Mouse (Mus musculus) lung, postnatal 36 days (tissue): ENCODE measurements around the gene Gsdme.

ENCODE experiments used
- DNase-seq: peaks from one replicate; pipeline ENCODE4 v3.0.0; 2022; ENCODE audit warnings: mixed read lengths

Gsdme gene

DNA sequence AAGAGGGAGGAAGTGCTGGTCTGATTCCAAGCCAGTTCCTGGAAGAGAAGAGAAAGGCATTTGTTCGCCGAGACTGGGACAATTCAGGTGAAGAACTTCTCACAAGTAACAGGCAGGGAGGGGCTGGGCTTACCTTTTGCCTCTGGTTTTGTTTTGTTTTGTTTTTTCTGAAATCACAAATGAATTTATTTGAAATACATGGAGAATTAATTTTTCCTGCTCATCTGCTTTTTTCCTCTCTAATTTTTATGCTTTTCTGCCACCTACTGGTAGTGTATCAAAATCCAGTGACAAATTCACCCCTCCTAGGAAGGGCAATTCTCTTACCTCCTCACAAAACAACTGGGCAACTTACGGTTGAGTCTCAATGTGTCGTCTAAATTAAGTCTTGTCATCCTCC is 83.5 kb downstream of the Gsdme start:
- peak; percentile 15 for DNase-seq

DNA sequence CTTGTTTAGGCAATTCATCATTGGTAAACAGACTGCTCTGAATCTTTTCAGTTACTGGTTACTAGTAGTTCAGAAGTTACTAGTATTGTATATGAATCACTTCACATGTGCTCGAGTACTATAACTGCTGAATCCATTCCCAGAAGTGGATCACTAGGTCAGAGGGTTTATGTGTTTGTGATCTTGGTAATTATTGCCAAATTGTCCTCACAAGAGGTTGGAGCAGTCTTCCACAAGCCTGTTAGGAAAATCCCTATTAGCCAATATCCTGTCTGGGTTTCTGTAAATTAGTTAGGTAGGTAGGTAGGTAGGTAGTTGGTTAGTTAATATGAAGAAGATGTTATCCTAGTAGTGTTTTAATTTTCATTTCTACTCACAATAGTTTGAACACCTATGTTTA is 87.9 kb downstream of the Gsdme start:
- DNase-seq = no peak

DNA sequence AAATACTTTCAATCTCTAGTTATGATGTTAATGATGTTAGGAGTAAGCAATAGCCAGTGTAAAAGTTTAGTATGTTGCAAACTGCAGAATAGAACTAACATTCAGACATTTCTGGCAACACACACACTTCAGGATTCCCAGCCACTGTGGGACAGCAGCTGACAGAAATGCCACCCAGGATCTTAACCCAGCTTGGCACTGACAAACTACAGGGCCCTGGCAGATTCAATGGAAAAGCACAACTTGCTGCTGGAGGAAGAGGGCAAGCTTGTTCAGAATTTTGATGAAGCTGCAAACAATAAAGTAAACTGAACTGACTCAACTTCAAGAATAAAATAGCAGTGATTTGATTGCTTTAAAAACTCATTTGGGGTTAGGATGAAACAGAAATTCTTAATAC is 93.9 kb downstream of the Gsdme start:
- DNase-seq = no peak

DNA sequence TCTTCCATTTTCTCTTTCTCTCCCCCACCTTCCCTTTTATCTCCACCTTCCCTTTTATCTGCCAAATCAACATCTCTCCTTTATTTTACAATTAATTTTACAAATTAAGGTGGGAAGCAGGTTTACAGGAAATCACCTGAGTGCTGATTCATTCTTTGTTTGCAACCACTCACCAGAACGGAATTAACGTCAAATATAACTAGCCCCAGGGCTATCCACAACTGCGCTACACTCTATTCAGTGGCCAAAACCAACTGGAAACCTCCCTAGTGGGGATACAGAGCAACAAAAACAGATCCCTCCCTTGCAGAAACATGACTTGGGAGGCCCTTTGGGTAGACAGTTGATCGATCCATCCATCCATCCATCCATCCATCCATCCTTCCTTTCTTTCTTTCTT is 94.8 kb downstream of the Gsdme start:
- no peak for DNase-seq

DNA sequence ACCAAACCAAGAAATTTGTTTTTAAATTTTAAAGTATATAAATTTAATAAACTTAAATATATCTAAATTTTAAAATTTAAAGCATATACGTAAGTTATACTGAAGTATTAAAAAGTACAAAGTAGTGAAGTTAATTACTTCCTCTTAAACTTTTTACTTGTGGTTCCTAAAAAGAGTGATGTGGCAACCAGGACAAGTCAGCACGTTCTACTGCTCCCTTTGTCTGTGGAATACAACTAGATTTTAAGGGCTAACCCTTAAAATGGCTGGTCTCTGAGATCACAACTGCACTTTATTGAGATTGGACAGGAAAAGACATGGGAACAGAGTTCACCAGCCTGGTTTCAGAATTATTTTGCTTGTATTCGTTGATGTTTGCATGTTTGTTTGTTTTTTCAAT is 100.6 kb downstream of the Gsdme start:
- no peak for DNase-seq

DNA sequence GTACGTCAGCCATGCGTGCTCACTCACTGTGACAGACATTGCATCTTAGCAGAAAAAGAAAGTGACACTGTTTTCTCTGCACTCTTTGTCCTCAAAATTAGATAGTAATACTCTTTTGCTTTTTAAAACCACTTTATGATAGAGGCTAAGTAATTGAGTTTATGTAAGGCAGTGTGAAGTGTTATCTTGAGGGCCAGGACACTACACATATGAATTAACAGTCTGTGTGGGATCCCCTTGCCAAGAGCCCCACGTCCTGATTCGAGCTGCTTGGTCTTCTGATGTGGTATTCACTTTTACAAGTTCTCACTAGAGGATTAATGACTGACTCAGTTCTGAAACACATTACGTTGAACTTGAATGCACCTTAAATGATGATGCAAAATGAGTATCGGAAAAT is 103.8 kb downstream of the Gsdme start:
- DNase-seq = no peak

DNA sequence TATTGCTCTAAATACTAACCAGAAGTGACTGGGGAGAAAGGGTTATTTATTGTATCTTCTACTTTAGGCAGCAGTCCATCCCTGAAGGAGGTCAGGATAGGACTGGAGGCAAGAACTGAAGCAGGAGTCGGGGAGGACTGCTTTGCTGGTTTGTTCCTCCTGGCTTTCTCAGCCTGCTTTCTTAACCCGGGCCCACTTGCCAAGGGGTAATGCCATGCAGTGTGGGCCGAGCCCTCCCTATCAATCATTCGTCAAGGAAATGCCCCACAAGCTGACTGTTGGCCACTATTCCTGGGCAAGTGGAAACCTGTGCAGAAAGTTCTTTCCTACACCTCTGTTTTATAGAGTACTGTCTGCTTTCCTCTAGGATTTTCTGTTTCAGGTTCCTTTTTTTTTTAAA is 114.3 kb downstream of the Gsdme start:
- DNase-seq = no peak

DNA sequence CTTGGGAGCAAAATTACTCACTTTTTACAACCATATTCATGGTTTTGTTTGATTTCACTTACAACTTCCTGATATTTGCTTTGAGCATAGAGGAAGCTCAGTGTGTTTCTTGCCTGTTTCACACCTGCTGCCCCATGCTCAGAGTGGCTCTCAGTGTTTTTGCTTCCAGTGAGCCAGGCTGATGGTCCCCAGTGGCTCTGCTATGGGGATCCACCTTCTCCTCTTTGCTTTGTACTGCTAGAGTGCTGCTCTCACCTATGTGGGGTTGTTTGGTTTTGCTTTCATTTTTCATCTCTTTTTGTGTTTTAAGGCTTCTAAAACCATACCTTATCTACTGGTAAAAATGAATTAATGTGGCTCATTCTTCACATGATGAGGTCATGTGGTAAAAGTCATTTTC is 117.5 kb downstream of the Gsdme start:
- no peak for DNase-seq

DNA sequence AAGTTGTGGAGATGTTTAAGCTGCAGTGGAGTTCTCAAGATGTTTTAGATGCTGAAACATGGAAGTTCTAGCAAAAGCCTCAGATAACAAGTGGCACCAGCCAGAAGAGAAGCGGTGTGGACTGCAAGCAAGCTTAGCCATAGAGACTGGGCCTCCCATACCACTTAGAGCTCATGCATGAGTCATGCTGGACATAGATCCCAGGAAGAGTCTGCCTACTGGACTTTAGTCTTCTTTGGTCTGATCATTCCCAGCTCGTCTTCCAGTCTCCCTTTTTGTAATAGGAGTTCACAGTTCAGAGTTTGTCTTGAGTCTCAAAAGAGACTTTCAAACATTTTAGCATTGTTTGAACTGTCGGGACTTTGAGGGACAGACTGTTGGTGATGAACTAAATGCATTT is 124.1 kb downstream of the Gsdme start:
- DNase-seq = no peak
